Mouse (Mus musculus) urinary bladder, postnatal 14 days (tissue): ENCODE measurements around the gene Tut1.

Source experiments
- DNase-seq: peaks from one replicate; pipeline ENCODE4 v3.0.0; 2021; ENCODE audit warnings: low spot score

Tut1 gene

GRCm38 (mm10) chr19:8982303-8983149 is 28.9 kb downstream of the Tut1 start:
- DNase-seq, result peak; percentile 58

GRCm38 (mm10) chr19:8983150-8983650 is 29.6 kb downstream of the Tut1 start:
- DNase-seq, result peak; percentile 71

GRCm38 (mm10) chr19:8984255-8984868 is 30.7 kb downstream of the Tut1 start:
- peak; percentile 58 for DNase-seq

GRCm38 (mm10) chr19:8985891-8986290 is 32.2 kb downstream of the Tut1 start:
- peak; percentile 52 for DNase-seq

- peak; percentile 38 for DNase-seq
These were observed 34.2 kb downstream of the Tut1 start for GRCm38 (mm10) chr19:8987816-8988215.

GRCm38 (mm10) chr19:8988346-8989065 is 34.9 kb downstream of the Tut1 start:
- DNase-seq, result peak; percentile 28

- peak; percentile 87 for DNase-seq
These were observed 35.5 kb downstream of the Tut1 start, which contains the start of gene Ahnak for GRCm38 (mm10) chr19:8989066-8989566. Ahnak (plus strand) TSS chr19:8989284.

GRCm38 (mm10) chr19:8989567-8990431 is 36.2 kb downstream of the Tut1 start:
- DNase-seq, result peak; percentile 96

- no peak for DNase-seq
These were observed 36.9 kb downstream of the Tut1 start for GRCm38 (mm10) chr19:8990432-8991102.

GRCm38 (mm10) chr19:8991245-8991870 is 37.7 kb downstream of the Tut1 start:
- DNase-seq, result no peak

GRCm38 (mm10) chr19:8991871-8992735 is 38.5 kb downstream of the Tut1 start:
- peak; percentile 60 for DNase-seq

- DNase-seq, result peak; percentile 89
These were observed 39.4 kb downstream of the Tut1 start for GRCm38 (mm10) chr19:8992769-8993624.

- no peak for DNase-seq
These were observed 39.9 kb downstream of the Tut1 start for GRCm38 (mm10) chr19:8993625-8993912.

- no peak for DNase-seq
These were observed 41.4 kb downstream of the Tut1 start for GRCm38 (mm10) chr19:8994813-8995607.

GRCm38 (mm10) chr19:8996601-8997000 is 43.0 kb downstream of the Tut1 start:
- no peak for DNase-seq

GRCm38 (mm10) chr19:8997546-8997945 is 43.9 kb downstream of the Tut1 start:
- peak; percentile 96 for DNase-seq

- no peak for DNase-seq
These were observed 44.9 kb downstream of the Tut1 start for GRCm38 (mm10) chr19:8998546-8998945.

GRCm38 (mm10) chr19:8999223-8999622 is 45.6 kb downstream of the Tut1 start:
- DNase-seq, result no peak
